Mouse (Mus musculus) liver, postnatal 0 days (tissue): Measurements from ENCODE around the gene Akap8l. TPM values are rescaled to one million over a fixed set of nuclear protein-coding genes. Genes with fewer than 3 reads are reported as not detected.

Experiments used
- ATAC-seq: fragments of 200-750 bp; cut with Nextera tagmentation; 2 replicates; pipeline ENCODE4 v1.8.0; 2017; ENCODE audit warnings: mild to moderate bottlenecking, moderate library complexity
- DNase-seq: peaks from one replicate; pipeline ENCODE4 v3.0.0-alpha.2; 2016
- H3K27ac ChIP-seq: fragments of 300-500 bp; sonication (generic); 2 replicates; pipeline ENCODE4 v1.5.1; 2014; ENCODE audit warnings: antibody characterized with exemption, moderate library complexity, mild to moderate bottlenecking, low read depth
- H3K27me3 ChIP-seq: fragments of 300-500 bp; sonication (generic); 2 replicates; pipeline ENCODE4 v1.6.1; 2014; ENCODE audit warnings: low read length, control low read depth, mixed read lengths; ENCODE audit not compliant: insufficient read depth
- H3K36me3 ChIP-seq: fragments of 300-500 bp; sonication (generic); replicated peaks from 2 replicates; pipeline ENCODE4 v1.6.1; 2014; ENCODE audit warnings: mild to moderate bottlenecking, control low read depth, low read length, moderate library complexity, mixed read lengths; ENCODE audit not compliant: insufficient read depth
- H3K4me1 ChIP-seq: fragments of 300-500 bp; sonication (generic); 2 replicates; pipeline ENCODE4 v1.6.1; 2014; ENCODE audit warnings: antibody characterized with exemption, mild to moderate bottlenecking, control low read depth; ENCODE audit not compliant: insufficient read depth
- H3K4me2 ChIP-seq: fragments of 300-500 bp; sonication (generic); 2 replicates; pipeline ENCODE4 v1.6.1; 2014; ENCODE audit warnings: low read depth, mild to moderate bottlenecking, low read length, moderate library complexity, mixed read lengths
- H3K4me3 ChIP-seq: fragments of 300-500 bp; sonication (generic); 2 replicates; pipeline ENCODE4 v1.5.1; 2014; ENCODE audit warnings: low read depth, low read length
- H3K9ac ChIP-seq: fragments of 300-500 bp; sonication (generic); replicated peaks from 2 replicates; pipeline ENCODE4 v1.6.1; 2014; ENCODE audit warnings: mild to moderate bottlenecking, moderate library complexity
- H3K9me3 ChIP-seq: fragments of 300-500 bp; sonication (generic); 2 replicates; pipeline ENCODE4 v1.6.1; 2016; ENCODE audit warnings: mild to moderate bottlenecking, control low read depth, low read length, mixed read lengths
- CTCF ChIP-seq: sonication (generic); IDR thresholded peaks from 2 replicates; pipeline ENCODE4 v1.5.1; 2016; ENCODE audit warnings: antibody characterized with exemption, low read depth
- EP300 ChIP-seq: IDR thresholded peaks from 2 replicates; pipeline ENCODE4 v1.6.1; 2016; ENCODE audit warnings: antibody characterized with exemption, low read depth, mild to moderate bottlenecking
- WGBS: fragments of 180-500 bp; shearing (Covaris S2); extraction: QIAGEN DNeasy Blood & Tissue Kit; methylation state at CpG from one replicate; pipeline ENCODE4 v1.1.7; 2014; ENCODE audit not compliant: insufficient replicate concordance; 5-methylcytosine and 5-hydroxymethylcytosine counted together
- polyA plus RNA-seq: library from polyadenylated mRNA; unstranded; fragments of >200 nt; fragmentation: Nextera tagmentation; extraction: Ambion mirVana; gene quantifications from 2 replicates; pipeline ENCODE4 v1.2.1, GENCODE M21; 2015

Gene Akap8l
- polyA plus RNA-seq, 1 experiment from 2014 or later, result 23.8 TPM

DNA sequence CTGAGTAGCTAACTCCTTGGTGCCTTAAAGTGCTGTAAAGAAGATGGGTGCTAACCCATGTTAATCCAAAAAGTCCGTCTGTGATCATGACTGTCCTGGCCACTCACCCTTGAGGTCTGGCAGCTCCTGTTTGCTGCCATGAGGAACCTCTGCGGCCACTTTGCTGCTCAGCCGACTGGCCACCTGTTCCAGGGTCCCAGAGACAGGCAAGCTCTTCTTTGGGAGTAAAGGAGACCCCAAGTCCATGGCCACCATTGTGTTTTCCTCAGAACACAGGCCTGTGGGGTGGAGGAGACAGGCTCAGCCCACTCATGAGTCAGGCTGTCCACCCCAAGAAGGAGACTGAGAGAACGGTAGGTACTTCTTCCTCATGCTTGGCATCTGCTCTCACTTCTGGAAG, 12.3 kb upstream of the Akap8l start:
- no peak overlapping the region for H3K9ac ChIP-seq
- DNase-seq, result no peak

DNA sequence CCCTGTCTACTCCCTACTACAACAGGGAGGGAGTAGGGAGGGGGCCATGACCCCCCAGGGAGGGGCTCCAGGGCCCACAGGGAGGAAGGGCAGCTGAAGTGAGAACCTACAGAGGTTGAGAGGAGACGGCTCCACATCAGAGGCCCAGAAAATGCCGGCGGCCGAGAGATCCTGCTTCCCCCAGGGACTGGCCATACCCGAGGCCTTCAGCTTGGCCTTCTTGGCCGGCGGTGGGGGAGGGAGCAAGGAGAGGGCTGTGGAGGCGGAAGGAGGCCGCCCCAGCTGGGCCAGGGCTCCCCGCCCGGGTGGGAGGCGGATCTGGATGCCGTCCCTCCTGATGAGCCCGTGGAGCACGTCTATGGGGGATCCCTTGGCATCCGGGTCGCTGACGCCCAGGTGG, 9.5 kb upstream of the Akap8l start:
- H3K36me3 ChIP-seq, result peaks cover 68% of the 10 kb centered on the region
- H3K27ac ChIP-seq, result no peak overlapping the region
- no peak for DNase-seq
- no peak for ATAC-seq
- H3K9me3 ChIP-seq, result no peaks in the 10 kb centered on the region
- H3K27me3 ChIP-seq, result no peaks in the 10 kb centered on the region
- no peak overlapping the region for H3K4me2 ChIP-seq
- TF ChIP-seq CTCF (no peak), EP300 (no peak)
- WGBS, result 87% methylated on average over 18 of the region's 18 CpGs
- no peak overlapping the region for H3K4me3 ChIP-seq
- no peak overlapping the region for H3K9ac ChIP-seq
- peaks cover 22% of the 10 kb centered on the region for H3K4me1 ChIP-seq

More for the DNA sequence above, 12.3 kb upstream of the Akap8l start:
- no peak overlapping the region for H3K27ac ChIP-seq
- H3K9me3 ChIP-seq, result no peaks in the 10 kb centered on the region
- H3K36me3 ChIP-seq, result peaks cover 40% of the 10 kb centered on the region
- 72% methylated on average over 4 of the region's 4 CpGs for WGBS
- H3K4me2 ChIP-seq, result peak overlapping the region; percentile 78; the same call in 1 of the 2 replicates
- no peaks in the 10 kb centered on the region for H3K27me3 ChIP-seq
- TF ChIP-seq EP300, result no peak
- no peak for TF ChIP-seq CTCF
- no peak for ATAC-seq
- H3K4me1 ChIP-seq, result peaks cover 29% of the 10 kb centered on the region
- peak overlapping the region; percentile 93; the same call in 1 of the 2 replicates for H3K4me3 ChIP-seq

DNA sequence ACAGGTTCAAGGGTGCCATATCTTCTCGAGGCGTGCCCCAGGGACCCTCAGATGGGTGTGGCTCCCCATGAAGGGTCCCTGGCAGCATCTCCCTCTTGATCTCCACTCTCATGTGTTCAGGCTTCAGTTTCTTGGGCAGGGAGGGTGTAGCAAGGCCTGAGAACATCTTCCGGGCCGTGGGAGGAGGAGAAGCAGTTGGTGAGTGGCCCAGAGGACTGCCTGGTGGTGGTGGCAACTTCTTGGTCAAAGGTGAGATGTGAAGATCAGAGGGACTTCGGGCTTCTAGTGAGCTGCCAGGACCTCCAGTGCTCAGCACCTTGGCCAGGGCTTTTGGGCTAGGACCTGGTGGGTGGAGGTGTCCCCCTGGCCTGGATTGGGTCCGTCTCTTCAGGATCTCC, 8.5 kb upstream of the Akap8l start:
- Histone ChIP-seq H3K9ac (no peak overlapping the region), H3K4me2 (no peak overlapping the region), H3K27ac (no peak overlapping the region), H3K4me3 (no peak overlapping the region), H3K27me3 (no peaks in the 10 kb centered on the region), H3K9me3 (no peaks in the 10 kb centered on the region), H3K4me1 (peaks cover 18% of the 10 kb centered on the region), H3K36me3 (peaks cover 76% of the 10 kb centered on the region)
- TF ChIP-seq CTCF (no peak), EP300 (no peak)
- 81% methylated on average over 6 of the region's 6 CpGs for WGBS
- ATAC-seq (no peak), DNase-seq (no peak)

DNA sequence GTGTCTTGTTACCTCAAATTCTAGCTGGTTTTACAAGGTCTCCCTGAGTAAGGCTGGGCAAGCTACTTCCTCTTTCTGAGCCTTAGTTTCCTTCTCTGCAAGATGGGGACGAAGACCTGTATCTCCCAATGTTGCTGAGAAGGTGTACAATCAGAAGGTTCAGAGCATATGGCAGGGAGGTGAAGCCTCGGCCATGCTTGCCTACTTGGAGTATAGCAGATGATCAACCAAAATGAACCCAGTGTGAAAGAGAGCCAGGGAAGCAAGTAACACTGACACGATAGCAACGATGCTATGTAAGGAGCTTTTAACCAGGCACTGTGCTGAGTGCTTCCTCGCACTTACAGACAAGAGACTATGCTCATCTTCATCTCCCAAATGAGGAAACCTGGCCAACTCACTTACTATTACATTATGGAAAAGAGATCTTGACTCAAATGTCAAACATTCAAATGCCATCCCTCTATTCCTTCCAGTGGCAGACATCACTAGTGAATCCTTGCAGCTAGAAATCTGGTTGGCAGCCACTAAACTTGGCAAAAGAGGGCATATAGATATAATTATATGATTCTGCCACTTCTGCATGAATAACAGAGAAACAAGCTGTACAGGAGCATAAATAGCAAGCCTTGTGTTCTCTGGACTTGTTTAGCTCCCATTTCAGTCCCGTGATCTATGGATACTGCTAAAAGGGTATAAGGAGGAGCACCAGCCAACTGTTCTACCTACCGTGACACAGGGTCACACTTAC, 8.0 kb upstream of the Akap8l start:
- Histone ChIP-seq H3K4me2 (no peak overlapping the region), H3K4me3 (no peak overlapping the region), H3K9ac (no peak overlapping the region), H3K36me3 (peaks cover 76% of the 10 kb centered on the region), H3K9me3 (no peaks in the 10 kb centered on the region), H3K27ac (no peak overlapping the region), H3K27me3 (no peaks in the 10 kb centered on the region), H3K4me1 (peaks cover 13% of the 10 kb centered on the region)
- no peak for DNase-seq
- ATAC-seq, result no peak
- TF ChIP-seq EP300 (no peak), CTCF (no peak)
- 85% methylated on average over 7 of the region's 7 CpGs for WGBS

DNA sequence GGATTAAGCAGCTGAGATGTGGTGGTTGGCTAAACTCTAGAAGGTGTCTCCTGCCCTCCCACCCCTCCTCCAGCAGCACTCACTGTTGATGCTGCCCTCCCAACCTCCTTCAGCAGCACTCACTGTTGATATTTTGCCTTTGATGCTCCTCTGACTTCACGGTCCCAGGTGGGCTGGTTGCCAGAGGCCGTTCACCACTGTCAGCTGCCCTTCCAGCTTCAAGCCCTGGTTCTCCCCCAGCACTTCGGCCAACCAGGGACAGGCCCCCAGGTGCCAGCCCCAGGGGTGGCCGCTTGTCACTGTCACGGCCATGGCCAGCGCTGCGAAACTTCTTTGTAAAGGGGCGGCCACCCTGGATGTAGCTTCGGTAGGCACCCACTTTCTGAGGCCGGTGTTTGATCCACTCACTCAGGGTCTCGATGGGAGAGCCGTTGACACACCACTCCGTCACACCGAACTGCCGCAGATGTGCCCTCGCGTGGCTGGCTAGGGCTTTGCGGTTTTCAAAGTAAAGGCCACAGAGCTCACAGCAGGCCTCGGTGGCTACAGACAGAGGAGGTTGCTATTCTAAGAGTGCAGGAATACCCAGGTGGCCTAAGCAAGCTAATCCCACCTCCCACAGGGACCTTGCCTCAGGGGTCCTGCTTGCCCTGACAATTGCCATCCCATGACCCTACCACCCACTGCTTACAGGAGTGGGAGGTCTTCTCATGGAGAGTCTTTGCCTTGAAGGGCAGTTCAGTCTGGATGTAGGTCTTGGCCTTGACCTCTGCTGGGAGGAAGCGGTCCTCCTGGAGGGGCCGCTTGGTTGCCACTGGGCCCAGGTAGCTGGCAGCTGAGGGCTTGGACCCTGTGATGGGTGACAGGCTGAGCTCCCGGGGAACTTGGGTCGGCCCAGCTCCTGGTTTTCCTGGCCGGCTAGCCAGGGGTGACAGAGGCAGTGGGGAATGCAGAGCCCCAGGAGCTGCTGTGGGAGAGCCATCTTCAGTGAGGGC, 6.7 kb upstream of the Akap8l start:
- Histone ChIP-seq H3K36me3 (peaks cover 76% of the 10 kb centered on the region), H3K4me1 (no peaks in the 10 kb centered on the region; the same call in 1 of the 2 replicates), H3K4me3 (no peak overlapping the region), H3K9ac (no peak overlapping the region), H3K4me2 (no peak overlapping the region), H3K27me3 (no peaks in the 10 kb centered on the region), H3K9me3 (no peaks in the 10 kb centered on the region), H3K27ac (no peak overlapping the region)
- no peak for DNase-seq
- whole genome bisulfite sequencing, result 91% methylated on average over 24 of the region's 24 CpGs
- no peak for ATAC-seq
- TF ChIP-seq EP300 (no peak), CTCF (no peak)

DNA sequence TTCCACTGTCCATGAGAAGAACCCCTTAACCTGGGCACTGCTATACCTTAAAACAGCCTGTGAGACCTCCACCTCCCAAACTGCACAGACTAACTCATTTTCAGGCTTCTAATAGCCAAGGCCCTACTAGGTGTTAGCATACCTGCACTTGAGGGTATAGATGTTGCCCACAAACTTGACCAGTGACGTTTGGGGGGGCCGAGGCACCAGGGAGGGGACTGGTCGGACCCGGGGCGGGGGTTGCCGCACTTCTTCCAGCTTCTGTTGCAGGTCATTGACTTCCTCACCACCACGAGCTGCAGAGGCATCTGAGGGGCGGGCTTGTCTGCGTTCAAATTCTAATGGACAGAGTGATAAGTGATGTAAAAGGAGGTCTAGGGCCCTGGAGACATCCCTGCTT, 5.9 kb upstream of the Akap8l start:
- Histone ChIP-seq H3K36me3 (peaks cover 72% of the 10 kb centered on the region), H3K9ac (no peak overlapping the region), H3K4me2 (no peak overlapping the region), H3K9me3 (no peaks in the 10 kb centered on the region), H3K27ac (no peak overlapping the region), H3K27me3 (no peaks in the 10 kb centered on the region), H3K4me1 (no peaks in the 10 kb centered on the region), H3K4me3 (no peak overlapping the region)
- no peak for ATAC-seq
- 82% methylated on average over 9 of the region's 9 CpGs for WGBS
- TF ChIP-seq CTCF (no peak), EP300 (no peak)
- DNase-seq, result no peak
